Mouse (Mus musculus) liver, postnatal 0 days (tissue): Measurements from ENCODE around the gene Pqbp1.

Experiments used
- CTCF ChIP-seq: sonication (generic); IDR thresholded peaks from 2 replicates; pipeline ENCODE4 v1.5.1; 2016; ENCODE audit warnings: antibody characterized with exemption, low read depth
- EP300 ChIP-seq: IDR thresholded peaks from 2 replicates; pipeline ENCODE4 v1.6.1; 2016; ENCODE audit warnings: antibody characterized with exemption, low read depth, mild to moderate bottlenecking

GRCm38 (mm10) chrX:7878007-7878419 lies 21.1 kb downstream of the Pqbp1 start, which contains the start of gene Pim2:
- TF ChIP-seq CTCF (no peak), EP300 (no peak)
